Mouse (Mus musculus) neural tube, embryonic 14.5 days (tissue): Measurements from ENCODE around the gene Crot. TPM values are rescaled to one million over a fixed set of nuclear protein-coding genes. Genes with fewer than 3 reads are reported as not detected.

ENCODE experiments used
- ATAC-seq: fragments of 200-750 bp; cut with Nextera tagmentation; 2 replicates; pipeline ENCODE4 v1.8.0; 2017; ENCODE audit warnings: low read depth, mild to moderate bottlenecking, moderate TSS enrichment, moderate library complexity
- H3K27ac ChIP-seq: fragments of 300-500 bp; sonication (generic); 2 replicates; pipeline ENCODE4 v1.5.1; 2014; ENCODE audit warnings: low read depth, mild to moderate bottlenecking, control low read depth, low read length, moderate library complexity, mixed read lengths
- H3K27me3 ChIP-seq: fragments of 300-500 bp; sonication (generic); 2 replicates; pipeline ENCODE4 v1.6.1; 2014; ENCODE audit warnings: low read length; ENCODE audit not compliant: control insufficient read depth, insufficient read depth
- H3K36me3 ChIP-seq: fragments of 300-500 bp; sonication (generic); 2 replicates; pipeline ENCODE4 v1.6.1; 2014; ENCODE audit warnings: low read length, mixed read lengths; ENCODE audit not compliant: control insufficient read depth, insufficient read depth
- H3K4me1 ChIP-seq: fragments of 300-500 bp; sonication (generic); 2 replicates; pipeline ENCODE4 v1.6.1; 2014; ENCODE audit warnings: low read length; ENCODE audit not compliant: control insufficient read depth, insufficient read depth
- H3K4me2 ChIP-seq: fragments of 300-500 bp; sonication (generic); 2 replicates; pipeline ENCODE4 v1.6.1; 2014; ENCODE audit warnings: mild to moderate bottlenecking, low read depth, low read length, control low read depth
- H3K4me3 ChIP-seq: fragments of 300-500 bp; sonication (generic); 2 replicates; pipeline ENCODE4 v1.5.1; 2014; ENCODE audit warnings: low read depth, low read length, control low read depth, mixed read lengths
- H3K9ac ChIP-seq: fragments of 300-500 bp; sonication (generic); replicated peaks from 2 replicates; pipeline ENCODE4 v1.6.1; 2014; ENCODE audit warnings: low read depth, mild to moderate bottlenecking, control low read depth, low read length, mixed read lengths
- H3K9me3 ChIP-seq: fragments of 300-500 bp; sonication (generic); 2 replicates; pipeline ENCODE4 v1.6.1; 2016; ENCODE audit warnings: low read length; ENCODE audit not compliant: control insufficient read depth
- WGBS: fragments of 180-500 bp; shearing (Covaris S2); extraction: QIAGEN DNeasy Blood & Tissue Kit; methylation state at CpG from one replicate; pipeline ENCODE4 v1.1.7; 2014; 5-methylcytosine and 5-hydroxymethylcytosine counted together
- polyA plus RNA-seq: library from polyadenylated mRNA; unstranded; fragments of >200 nt; fragmentation: Nextera tagmentation; extraction: Ambion mirVana; gene quantifications from 2 replicates; pipeline ENCODE4 v1.2.1, GENCODE M21; 2014

Gene Crot
- polyA plus RNA-seq, 1 experiment from 2014 or later, result 23.7 TPM

DNA sequence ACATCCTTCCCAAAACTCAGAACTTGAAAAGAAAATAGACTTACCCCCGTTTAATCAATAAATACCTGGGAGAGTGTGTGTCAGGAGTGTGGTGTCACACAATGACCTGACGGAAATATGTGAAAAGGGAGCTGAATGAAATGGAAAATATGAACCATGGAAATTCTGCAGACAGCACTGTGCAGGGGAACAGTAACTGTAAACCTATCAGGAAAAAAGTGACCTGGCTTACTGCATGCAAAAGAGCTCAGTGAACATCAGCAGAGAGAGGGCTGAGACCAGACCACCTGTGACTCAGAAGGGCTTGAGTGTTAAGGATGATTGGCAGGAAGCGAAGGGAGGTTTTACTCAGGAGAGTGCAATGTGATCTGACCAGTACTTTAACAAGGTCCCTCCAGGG is 11.7 kb downstream of the Crot start:
- Histone ChIP-seq H3K27me3 (no peaks in the 10 kb centered on the region), H3K4me1 (no peaks in the 10 kb centered on the region), H3K4me3 (no peak overlapping the region), H3K27ac (no peak overlapping the region), H3K9me3 (no peaks in the 10 kb centered on the region), H3K4me2 (no peak overlapping the region), H3K9ac (no peak overlapping the region), H3K36me3 (peaks cover 17% of the 10 kb centered on the region)
- no peak for ATAC-seq
- 91% methylated on average over 3 of the region's 3 CpGs for WGBS

DNA sequence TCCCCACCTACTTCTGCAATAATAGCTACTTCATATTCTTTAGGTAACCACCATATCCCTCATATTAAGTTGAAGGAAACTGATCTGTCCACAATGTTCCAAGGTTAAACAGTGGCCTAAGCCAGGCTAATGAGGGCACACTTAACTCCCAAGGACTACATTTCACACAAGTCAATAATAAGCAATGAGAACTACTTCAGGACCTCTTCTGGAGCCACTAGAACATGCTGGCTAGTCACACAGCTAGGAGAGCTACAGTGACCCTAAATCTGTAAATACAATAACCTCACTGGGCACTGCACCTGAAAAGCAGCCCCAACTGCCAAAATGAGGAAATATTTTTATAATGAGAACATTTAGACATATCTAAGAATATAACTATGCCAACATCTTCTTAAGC is 22.4 kb downstream of the Crot start:
- Histone ChIP-seq H3K4me2 (no peak overlapping the region), H3K9me3 (no peaks in the 10 kb centered on the region), H3K9ac (no peak overlapping the region), H3K4me3 (no peak overlapping the region), H3K27ac (no peak overlapping the region), H3K27me3 (no peaks in the 10 kb centered on the region), H3K36me3 (peaks cover 9% of the 10 kb centered on the region), H3K4me1 (no peaks in the 10 kb centered on the region)
- no peak for ATAC-seq

GRCm38 (mm10) chr5:8972355-8972754 is 24.8 kb downstream of the Crot start:
- no peaks in the 10 kb centered on the region for H3K9me3 ChIP-seq
- no peak overlapping the region for H3K4me3 ChIP-seq
- peaks cover 20% of the 10 kb centered on the region for H3K36me3 ChIP-seq
- no peak for ATAC-seq
- no peak overlapping the region for H3K4me2 ChIP-seq
- no peaks in the 10 kb centered on the region for H3K4me1 ChIP-seq
- 44% methylated on average over 7 of the region's 7 CpGs for WGBS
- H3K27ac ChIP-seq, result no peak overlapping the region
- no peaks in the 10 kb centered on the region for H3K27me3 ChIP-seq
- H3K9ac ChIP-seq, result no peak overlapping the region

DNA sequence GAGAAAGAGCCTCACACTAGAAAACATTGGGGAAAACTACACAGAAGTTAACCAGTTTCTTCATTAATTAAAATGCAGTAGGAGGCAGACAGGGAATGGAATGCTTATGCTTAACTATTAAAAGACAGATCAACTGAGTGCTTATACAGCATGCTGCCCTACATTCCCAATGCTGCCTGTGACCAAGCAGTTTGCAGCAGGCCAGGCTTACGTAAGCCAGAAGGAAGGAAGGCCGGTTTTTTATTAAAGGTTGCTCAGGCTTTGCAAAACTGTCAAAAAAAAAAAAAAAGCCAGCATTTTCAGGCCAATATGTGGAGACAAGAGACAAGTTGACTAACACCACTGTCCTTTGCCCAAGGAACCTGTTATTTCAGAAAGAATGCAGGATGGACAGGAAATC is 26.4 kb downstream of the Crot start:
- H3K27ac ChIP-seq, result no peak overlapping the region
- H3K27me3 ChIP-seq, result no peaks in the 10 kb centered on the region
- no peak overlapping the region for H3K9ac ChIP-seq
- WGBS, result 98% methylated on average over 2 of the region's 2 CpGs
- H3K9me3 ChIP-seq, result no peaks in the 10 kb centered on the region
- no peak overlapping the region for H3K4me2 ChIP-seq
- H3K36me3 ChIP-seq, result peaks cover 21% of the 10 kb centered on the region
- H3K4me3 ChIP-seq, result no peak overlapping the region
- H3K4me1 ChIP-seq, result no peaks in the 10 kb centered on the region
- ATAC-seq, result no peak

- Histone ChIP-seq H3K27ac (no peak overlapping the region), H3K36me3 (peaks cover 31% of the 10 kb centered on the region), H3K9ac (no peak overlapping the region), H3K4me1 (no peaks in the 10 kb centered on the region), H3K9me3 (no peaks in the 10 kb centered on the region), H3K4me3 (no peak overlapping the region), H3K27me3 (no peaks in the 10 kb centered on the region), H3K4me2 (no peak overlapping the region)
- WGBS, result 99% methylated on average over 5 of the region's 5 CpGs
- no peak for ATAC-seq
Observed at GRCm38 (mm10) chr5:8964487-8964886, 32.6 kb downstream of the Crot start.

DNA sequence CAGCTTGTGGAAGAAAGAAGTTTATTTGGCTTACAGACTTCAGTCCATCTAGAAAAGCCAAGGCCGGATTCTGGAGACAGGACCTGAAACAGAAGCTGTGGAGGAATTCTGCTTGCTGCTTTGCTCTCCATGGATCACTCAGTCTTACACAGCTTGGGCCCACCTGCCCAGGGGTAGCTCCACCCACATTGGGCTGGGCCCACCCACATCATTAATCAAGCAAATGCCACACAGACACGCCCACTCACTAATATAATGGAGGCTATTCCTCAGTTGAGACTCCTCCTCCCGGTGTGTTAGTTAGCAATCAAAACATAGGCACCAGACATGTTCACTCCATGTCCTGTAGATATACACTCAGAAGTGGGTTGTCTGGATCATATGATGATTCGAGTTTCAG is 36.6 kb downstream of the Crot start:
- peak; percentile 28; the same call in 1 of the 2 replicates for ATAC-seq
- no peak overlapping the region for H3K27ac ChIP-seq
- 86% methylated on average over 4 of the region's 4 CpGs for WGBS
- H3K4me1 ChIP-seq, result no peaks in the 10 kb centered on the region
- H3K9me3 ChIP-seq, result no peaks in the 10 kb centered on the region
- H3K4me2 ChIP-seq, result no peak overlapping the region
- no peak overlapping the region for H3K9ac ChIP-seq
- H3K36me3 ChIP-seq, result peaks cover 17% of the 10 kb centered on the region
- H3K4me3 ChIP-seq, result no peak overlapping the region
- no peaks in the 10 kb centered on the region for H3K27me3 ChIP-seq

DNA sequence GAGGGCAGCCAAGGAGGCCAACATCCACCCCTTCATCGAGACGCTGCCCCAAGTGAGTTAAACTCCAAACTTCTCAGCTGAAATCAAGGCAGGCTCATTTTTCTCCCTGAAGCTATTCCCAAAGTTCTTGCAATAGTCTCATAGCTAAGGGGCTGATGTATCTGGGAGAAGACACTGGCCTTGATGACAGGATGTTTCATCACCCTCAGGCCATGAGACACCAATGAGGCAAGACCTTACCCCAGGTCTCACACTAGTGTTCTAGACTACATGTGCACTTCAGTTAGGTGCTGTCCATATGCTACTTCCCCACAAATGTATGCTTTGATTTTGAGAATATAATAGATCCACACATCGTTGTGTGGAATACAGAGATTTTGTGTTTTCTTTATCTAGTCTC is 41.6 kb downstream of the Crot start:
- Histone ChIP-seq H3K27me3 (no peaks in the 10 kb centered on the region), H3K4me1 (no peaks in the 10 kb centered on the region), H3K27ac (no peak overlapping the region), H3K4me3 (no peak overlapping the region), H3K4me2 (no peak overlapping the region), H3K9ac (no peak overlapping the region), H3K36me3 (no peaks in the 10 kb centered on the region), H3K9me3 (no peaks in the 10 kb centered on the region)
- ATAC-seq, result no peak
- WGBS, result 92% methylated on average over 3 of the region's 3 CpGs

DNA sequence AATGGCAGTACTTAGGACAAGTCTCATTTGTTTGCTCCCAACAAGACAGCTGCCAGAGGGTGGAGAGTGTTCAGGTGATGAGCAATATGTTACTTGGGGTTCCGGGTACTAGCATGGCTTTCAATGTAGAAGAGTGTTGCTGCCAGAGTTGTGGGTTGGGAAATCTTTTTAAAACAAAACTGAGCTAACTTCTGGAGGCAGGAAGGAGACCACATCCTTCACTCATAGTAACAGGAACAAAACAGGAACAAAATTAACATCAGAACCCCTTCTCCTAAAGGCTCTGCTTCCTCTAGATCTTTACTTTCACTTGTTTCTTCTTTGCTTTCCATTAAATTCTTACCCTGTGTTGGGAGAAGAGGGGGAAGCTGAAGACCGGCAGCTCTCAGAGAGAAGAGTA is 43.5 kb downstream of the Crot start:
- Histone ChIP-seq H3K4me1 (no peaks in the 10 kb centered on the region), H3K4me3 (no peak overlapping the region), H3K27ac (no peak overlapping the region), H3K27me3 (no peaks in the 10 kb centered on the region), H3K9me3 (no peaks in the 10 kb centered on the region), H3K9ac (no peak overlapping the region), H3K4me2 (no peak overlapping the region), H3K36me3 (no peaks in the 10 kb centered on the region)
- WGBS, result 93% methylated on average over 2 of the region's 2 CpGs
- no peak for ATAC-seq

DNA sequence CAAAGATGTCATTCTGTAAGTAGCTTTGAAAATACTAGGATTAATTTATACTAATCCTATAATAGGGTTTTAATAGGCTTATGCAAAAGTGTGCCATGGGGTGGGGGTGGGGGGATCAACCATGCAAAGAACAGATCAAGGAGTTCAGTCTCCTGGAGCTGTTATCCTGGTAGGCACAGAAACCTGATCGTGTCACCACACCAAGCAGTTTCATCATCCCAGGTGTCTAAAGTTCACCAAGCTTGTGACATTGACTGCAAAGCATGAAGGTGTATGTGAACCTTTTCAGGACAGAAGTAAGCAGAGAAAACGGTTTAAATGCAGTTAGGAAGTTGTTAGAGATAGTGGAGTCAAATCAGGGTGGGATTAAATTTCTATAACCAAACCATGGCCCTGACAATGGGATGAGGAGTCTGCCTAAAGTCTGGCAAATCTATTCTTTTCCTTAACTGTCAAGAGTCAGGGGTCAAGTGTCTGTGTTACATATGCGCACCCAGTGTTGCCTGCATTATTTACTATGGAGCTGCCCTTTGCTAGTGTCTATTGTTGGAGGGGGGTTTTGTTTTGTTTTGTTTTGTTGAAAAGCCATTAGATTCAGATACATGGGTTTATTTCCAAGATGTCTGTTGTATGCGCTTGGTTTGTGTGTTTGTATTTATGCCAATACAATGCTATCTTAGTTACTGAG is 49.6 kb downstream of the Crot start:
- Histone ChIP-seq H3K4me3 (no peak overlapping the region), H3K4me2 (no peak overlapping the region), H3K27me3 (no peaks in the 10 kb centered on the region), H3K4me1 (no peaks in the 10 kb centered on the region), H3K27ac (no peak overlapping the region), H3K9me3 (no peaks in the 10 kb centered on the region), H3K9ac (no peak overlapping the region), H3K36me3 (no peaks in the 10 kb centered on the region)
- no peak for ATAC-seq
- 77% methylated on average over 4 of the region's 4 CpGs for WGBS
